Mouse (Mus musculus) lung, adult 18-20 months (tissue): ENCODE measurements around the gene Ckap2l.

Experiments used
- DNase-seq, 2 experiments: peaks; one replicate each; pipeline ENCODE4 v3.0.0; 2022; ENCODE audit warnings: mixed read lengths in 2 of 2

Ckap2l gene

DNA sequence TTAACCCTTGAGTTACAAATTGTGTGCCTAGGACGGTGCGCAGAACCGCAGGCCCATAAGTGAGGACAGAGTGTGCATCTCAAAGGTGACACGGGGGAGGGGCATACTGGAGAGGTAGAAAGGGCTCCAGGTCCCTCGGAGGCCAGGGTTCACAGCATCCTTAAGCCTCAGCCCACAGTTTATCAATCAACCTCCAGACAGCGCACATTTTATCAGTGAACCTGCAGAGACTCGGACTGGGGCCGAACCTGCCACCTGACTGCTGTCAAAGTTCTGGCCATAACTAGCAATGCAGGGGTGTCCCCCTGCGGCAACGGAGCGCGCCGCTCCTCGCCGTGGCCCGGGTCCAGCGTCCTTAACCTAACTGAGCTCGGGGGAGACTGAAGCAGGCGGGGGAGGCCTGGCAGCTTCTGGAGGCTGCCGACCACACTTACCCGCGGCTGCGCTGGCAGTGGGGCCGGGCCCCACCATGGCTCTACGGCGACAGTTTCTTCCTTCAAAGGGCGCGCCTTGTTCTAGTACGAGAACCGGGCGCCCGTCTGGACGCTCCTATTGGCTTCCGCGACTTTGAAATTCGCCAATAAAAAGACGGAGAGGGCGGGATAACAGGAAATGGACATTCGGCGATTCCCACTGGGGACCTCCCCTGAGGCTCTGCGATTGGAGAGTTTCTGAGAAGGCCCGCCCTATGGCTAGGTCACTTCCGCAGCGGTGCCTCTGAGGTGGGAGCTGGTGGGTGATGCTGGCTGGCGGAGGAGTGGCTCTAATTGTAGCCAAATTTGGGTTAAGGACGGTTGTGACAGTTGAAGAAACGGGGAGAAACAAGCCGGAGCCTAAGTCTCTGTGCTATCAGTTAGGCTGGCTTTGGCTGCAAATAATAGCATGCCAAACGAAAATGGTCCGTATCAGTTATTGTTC is at the start of gene Ckap2l:
Gene Ckap2l (minus strand): TSS at position 542 of the 918 bp plus-strand sequence.
- DNase-seq = peak; percentile 98

DNA sequence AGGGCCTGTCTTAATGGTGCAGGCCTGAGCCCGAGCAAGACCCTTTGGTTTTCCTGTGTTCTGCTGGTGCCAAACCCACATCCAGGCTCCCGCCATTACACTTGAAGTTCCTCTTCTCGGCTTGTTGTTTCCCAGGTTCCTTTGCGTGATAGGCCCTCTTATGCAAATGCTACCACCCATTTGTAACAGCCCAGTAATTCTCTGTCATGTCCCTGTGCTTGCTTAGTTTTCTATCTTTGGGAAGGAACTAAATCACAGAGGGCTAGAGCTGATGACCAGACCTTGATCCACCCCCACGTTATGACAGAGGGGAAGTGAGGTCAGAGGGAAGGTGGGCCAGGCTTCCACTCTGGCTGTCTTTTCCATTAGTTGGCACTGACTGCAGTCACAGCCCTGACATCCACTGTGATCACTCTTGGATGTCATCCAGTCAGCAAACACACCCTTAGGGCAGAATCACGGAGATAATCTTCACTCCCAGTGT is 41.2 kb upstream of the Ckap2l start:
- peak; percentile 56 to 61 for DNase-seq

DNA sequence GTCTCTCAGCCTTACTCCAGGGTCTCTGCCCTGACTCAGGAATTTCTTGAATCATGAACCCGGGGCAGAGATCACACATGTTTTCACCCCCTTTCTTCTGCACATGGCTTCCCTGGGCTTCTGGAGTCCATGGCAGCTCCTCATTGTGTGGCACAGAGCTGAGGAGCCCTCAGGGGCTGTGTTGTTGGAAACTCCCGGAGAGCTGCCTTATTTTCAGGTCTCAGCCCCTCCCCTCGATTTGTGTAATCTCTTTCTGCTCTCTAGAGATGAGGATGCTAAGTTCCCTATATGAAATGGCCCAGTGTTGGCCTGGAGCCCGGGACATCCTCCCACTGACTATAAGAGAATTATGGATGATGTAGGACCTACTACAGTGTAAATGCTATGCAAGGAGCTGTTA is 36.5 kb upstream of the Ckap2l start:
- DNase-seq = no peak

DNA sequence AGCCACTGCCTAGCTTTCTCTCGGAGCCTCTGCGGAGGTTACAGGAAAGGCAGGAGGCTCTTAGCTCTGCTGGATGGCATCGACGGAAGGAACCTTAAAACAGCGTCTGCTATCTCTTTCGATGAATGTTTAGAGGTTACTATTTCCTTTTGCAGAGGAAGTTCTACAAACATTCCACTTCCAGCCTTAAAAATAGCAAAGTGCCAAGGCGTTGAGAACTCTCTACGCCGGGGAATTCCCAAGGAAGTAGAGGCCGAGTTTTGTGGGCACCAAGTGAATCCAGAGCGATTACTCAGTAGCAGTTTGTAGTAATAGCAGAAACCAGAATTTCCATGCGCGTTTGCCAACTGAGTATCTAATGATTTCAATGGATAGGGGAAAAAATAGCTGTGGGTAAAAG is 33.5 kb upstream of the Ckap2l start:
- peak; percentile 31 to 43 for DNase-seq

DNA sequence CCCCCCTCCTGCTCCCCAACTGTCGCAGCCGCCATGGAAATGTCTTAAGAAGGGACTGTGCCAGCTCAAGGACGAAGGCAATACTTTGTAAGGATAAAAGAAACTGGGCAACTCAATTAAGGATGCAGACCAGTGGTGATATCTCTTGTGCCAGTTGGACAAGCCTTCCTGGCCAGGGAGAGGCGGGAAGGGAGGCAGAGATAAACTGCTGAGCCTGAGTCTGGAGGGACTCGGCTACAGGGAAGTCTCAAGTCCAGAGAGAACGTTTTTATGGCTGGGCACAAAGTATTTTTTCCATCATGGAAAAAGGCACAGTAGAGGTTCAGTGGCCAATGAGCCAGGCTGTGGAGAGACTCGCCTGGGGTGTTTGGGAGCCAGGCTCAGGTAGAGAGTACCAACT is 33.0 kb upstream of the Ckap2l start:
- DNase-seq = no peak

DNA sequence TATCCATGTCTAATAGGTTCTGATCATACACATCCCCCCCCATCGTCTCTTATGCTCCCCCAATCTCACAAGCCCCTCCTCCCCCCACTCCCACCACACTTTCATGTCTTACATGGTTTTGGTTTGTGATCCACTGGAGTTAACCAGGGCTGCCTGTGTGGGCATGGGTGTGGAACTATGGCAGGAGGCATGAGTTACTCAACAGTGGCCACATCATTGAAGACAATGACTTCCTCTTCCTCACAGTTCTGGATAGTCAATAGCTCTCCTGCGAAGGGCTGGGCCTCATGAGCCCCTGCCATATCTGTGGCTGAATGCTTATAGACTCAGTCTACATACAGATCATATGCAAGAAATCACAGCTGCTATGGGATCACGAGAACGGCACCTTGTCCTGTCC is 31.2 kb upstream of the Ckap2l start:
- peak in 1 of 2 experiments; percentile 12 for DNase-seq

DNA sequence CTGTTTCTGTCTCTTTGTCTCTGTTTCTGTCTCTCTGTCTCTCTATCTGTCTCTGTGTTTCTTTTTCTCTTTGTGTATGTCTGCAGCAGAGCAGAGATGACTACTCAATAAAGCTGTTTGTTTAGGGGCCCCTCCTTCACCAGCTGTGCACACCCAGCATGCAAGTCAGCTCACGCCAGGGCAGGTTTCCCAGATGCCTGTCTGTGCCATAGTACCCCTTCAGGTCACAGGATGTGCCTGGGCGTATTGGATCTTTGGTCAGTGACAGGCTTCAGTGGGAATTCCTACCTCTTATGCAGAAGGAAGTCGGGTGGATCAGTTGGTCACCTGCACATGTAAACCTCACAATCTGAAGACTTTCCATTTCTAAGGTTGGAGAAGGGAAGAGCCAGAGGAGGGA is 27.2 kb upstream of the Ckap2l start:
- no peak for DNase-seq

DNA sequence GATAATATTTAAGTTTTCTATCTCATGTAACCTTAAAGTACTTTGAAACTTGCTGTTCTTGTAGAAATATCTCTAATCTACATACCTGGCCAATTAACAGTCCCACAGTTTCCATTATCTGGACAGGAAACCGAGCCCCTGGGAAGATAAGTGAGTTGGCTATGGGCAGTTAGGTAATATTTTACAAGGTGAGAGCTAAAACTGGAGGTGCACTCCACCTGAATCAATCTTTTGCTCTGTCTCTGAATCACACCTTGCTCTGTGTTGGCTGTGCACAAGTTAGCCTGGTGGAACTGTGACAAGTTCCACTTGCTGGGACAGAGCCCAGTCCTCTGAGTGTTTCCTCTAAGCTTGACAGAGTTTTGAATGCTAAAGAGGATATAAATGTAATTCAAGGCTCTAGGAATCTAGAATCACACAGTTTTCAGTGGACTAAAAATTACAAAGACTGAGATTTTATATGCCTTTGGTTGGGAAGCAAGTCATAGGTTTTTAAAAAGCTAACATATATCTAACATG is 25.2 kb upstream of the Ckap2l start:
- no peak for DNase-seq

DNA sequence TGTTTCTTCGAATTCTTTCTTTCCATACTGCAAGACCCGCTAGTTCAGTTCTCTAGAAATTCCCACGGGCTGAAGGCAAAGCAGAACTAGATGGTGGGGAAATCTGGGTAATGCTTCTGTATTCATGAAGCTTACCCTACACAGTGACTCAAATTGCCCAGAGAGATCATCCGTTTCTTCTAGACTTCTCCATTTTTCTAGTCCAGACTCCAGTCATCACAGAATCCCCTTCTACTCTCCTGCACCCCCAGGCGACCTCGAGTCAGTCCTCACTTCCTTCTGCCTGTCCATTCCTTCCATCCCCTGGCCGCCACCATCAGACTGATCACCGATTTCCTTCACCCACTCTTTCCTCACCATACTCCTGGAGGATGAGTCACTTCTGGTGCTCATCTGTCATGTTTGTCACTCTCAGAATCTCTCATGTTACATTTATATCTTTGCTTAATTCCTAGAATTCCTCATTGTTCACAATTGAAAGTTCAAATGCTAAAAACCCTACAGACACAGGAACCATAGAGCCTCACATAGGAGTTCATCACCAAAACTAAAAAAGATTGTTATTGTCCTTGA is 23.1 kb upstream of the Ckap2l start:
- DNase-seq = no peak

DNA sequence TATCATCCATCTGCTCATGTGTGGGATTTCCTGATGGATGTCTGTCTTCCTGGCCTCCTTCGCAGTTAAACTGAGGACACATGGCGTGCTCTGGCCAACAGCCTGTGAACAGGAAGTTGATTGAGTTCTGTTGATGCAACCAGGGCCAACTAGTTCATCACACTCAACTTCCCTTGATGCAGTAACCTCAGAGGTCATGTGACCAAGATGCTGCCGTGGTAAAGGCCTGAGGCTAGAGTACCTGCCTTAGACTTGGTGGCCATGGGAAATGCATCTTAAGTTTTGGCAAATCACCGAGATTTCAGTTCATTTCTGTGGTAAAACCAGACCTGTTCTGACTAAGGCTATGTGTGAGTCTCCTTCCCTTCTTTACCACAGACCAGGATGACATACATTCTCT is 18.8 kb upstream of the Ckap2l start:
- DNase-seq = peak; percentile 31 to 53

DNA sequence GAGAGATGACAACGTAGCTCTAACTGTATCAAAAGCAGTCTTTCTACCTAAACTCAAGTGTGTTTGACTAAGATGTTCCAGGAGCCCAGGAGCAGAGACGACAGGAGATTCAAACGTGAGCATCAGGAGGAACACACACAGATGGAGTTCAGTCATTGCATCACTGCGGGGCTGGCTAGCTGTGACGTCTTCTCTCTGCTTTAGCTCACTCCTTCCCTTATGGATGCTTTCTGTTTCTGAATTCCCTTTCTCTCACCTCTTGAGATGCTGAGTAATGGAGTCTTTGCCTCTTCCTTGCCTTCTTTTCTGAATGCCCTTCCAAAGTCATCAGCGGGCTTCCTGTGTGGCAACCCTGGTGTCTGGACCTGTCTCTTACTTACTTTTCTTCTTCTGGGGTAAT is 17.9 kb upstream of the Ckap2l start:
- DNase-seq = no peak

DNA sequence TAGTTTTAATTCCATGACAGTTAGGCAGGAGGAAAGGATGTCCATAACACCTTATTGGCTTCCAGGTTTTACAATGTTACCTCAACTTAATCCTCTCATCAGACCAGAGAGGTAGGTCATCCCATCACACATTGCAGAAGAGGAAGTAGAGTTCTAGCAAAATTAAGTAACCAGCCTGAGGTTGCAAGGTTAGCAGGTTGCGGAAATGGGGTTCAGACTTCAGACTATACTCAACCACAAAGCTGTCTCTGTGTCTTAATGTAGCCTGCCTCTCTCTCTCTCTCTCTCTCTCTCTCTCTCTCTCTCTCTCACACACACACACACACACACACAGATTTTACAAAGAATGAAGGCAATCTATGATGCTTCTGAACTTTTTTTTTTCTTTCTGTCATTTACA is 16.9 kb upstream of the Ckap2l start:
- no peak for DNase-seq

DNA sequence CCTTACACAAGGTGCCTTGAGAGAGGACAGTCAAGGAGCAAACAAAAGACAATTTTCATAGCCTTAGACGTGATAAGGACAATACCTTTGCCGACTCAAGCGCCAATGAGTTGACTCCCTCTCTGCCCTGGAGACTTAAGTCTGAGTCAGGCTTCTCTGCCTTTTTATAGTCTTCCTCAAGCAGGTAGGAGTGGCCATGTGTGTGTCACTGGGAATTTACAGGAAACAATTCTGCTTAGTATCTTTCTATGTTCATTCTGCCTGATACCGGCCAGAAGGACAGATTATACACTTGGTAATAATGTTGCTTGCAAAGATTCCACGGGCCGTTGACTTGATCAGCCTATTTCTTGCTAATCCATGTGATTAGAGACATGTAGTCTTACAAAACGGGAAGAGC is 12.8 kb upstream of the Ckap2l start, which contains the start of gene Il1a:
Gene Il1a (minus strand): TSS at position 137 of the 400 bp plus-strand sequence.
- DNase-seq = no peak

DNA sequence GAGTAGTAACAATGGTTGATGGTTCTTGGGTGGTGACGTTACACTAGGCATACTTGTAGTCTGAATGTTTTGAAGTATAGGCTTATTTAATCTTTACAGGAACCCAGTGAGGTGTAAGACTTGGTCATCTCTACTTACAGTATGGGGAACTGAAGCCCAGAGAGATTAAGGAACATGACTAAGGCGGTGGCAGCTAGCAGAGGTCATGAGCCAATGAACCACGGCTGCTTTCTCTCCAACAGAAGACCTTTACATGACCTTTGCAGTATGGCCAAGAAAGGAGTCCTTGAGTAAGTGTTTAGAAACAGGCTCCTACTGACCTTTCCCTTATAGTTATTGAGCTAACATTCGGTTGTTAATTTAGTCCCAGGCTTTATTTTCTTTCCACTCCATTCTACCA is 9.0 kb upstream of the Ckap2l start:
- DNase-seq = no peak

DNA sequence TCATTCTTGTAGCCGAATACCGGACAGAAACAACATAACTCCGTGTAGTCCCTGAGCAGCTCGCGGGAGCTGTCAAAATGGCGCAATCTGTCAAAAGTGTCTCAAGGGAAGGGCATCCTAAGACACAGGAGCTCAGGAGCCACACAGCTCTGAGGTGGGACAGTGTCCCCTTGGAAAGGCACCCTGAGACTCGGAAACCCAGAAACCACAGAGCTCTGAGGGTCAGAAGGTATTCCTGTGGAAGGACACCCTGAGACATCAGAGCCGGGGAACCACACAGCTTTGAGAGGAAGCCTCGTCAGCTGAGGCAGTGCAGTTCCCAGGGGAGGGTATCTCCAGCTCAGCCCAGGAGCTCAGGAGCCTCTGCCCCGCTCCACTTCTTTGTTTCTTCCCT is 574 bp upstream of the Ckap2l start:
- peak in 1 of 2 experiments; percentile 23 for DNase-seq

DNA sequence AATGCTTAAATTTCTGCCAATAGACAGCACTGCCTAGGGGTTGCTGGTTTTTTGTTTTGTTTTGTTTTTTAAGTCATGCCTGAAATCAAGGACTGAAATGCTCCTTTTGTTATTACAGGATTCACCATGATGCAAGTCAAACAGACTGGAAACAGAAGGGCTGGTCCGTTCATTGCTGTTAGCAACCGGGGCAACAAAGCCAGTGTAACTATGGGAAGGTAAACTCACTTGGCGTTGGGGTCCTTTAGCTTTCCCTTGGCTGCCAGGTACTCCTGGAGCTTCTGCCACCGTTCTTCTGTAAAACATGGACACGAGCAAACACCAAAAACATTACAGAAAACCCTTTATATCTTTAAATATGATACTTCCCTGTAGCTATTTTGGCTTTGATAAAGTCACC is 926 bp downstream of the Ckap2l start:
- no peak for DNase-seq

DNA sequence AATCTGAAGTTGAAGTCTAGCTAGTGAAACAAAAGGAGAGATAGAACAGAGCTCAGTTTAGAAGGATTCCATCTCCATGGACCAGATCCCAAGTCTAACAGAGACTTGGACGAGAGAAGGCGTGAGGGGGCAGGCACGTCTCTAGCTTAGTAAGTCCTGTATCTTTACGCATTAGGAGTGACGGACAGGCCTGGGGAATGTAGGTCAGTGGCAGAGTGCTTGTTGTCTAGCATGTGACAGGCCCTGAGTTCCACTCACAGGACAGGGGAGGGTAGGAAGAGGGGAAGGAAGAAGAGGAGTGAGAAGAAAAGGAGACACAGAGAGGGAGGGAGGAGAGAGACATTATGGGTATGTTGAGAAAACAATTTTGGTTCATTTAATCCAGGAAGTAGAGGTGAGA is 1.9 kb downstream of the Ckap2l start:
- no peak for DNase-seq

DNA sequence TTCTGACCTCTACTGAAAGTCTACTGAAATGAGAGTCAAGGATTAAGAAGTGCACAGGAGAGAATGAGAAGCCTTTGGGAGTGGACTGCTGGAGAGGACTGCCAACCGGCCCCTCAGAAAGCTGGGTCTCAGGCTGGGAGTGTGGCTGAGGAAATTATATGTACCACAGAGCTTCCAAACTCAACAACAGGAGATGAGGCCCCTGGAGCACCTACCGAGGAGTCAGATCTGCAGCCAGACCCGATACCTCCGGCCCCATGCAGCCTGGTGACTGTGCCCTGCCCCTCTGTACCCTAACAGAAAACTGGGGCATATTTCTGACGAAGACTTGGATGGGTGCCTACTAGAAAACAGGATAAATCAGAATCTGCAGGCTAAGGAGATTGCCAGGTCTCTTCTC is 23.2 kb downstream of the Ckap2l start:
- DNase-seq = no peak

DNA sequence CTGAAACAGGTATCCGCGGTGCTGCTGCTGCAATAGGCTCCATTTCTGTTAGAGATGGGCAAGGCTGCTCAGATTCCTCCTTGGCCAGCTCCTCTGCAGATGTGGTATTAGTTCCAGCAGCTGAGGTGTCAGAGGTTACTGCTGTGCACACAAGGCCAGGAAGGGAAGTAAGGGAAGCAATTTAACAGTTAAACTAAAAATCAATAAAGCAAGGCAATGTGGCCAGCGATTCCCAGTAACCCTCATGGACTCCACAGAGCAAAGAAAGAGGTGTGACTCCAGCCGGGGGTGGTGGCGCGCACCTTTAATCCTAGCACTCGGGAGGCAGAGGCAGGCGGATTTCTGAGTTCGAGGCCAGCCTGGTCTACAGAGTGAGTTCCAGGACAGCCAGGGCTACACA is 26.4 kb downstream of the Ckap2l start:
- no peak for DNase-seq

DNA sequence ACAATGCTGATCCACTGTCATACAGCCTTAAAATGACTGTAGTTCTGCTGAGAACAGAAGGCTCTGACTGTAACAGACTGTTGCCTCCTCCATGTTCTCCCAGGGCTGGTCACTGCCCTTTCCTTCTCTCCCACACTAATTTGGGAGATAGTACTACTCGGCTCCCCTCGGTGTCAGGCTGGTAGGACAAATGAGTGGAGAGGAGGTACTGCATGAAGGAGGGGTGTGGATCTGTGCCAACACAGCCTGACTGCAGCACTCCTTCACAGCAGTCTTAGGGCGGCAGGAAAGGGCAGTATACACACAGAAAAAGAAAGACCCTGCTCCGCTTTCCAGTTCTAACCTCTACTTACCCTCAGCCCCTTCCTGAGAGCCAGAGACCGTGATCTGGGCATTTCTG is 27.0 kb downstream of the Ckap2l start:
- DNase-seq = no peak

DNA sequence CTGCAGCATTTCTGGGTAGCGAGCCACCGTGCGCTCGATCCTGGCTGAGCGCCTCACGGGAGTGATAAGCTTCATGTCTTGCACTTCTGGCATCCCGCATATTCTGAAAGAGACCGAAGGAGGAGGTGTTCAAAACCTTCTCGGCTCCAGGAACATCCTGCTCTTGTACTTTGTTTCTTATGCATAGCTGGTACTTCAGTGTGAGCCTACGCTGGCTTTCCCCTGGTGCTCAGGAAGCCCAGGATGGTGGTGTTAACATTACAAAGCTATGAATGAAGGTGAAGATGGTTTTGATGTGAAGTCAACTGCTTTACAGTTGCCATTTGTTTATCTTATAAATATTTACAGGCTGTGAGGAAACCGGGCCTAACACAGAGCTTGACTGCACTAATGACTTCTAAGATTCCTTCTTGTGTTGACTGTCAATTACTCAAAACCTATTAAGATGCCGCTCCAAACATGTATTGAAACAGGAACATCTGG is 27.8 kb downstream of the Ckap2l start:
- no peak for DNase-seq

DNA sequence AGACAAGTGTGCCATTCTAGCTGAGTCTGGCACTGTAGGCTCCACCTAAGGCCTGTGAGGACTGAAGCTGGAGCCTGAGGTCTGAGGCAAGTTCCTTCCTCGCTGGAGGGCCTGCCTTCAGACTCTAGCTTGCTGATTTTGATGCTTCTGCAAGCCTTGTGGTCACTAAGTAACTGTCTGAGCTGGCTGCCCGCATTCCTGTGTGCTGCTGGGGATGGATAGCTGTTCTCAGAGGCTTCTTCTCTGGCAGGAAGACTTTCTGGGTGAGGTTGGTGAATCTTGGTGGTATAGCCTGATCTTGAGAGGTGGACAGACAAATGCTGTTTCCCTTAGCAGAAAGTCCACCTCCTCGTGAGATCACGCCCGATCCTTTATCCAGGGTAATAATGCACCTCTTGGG is 29.3 kb downstream of the Ckap2l start:
- DNase-seq = no peak

DNA sequence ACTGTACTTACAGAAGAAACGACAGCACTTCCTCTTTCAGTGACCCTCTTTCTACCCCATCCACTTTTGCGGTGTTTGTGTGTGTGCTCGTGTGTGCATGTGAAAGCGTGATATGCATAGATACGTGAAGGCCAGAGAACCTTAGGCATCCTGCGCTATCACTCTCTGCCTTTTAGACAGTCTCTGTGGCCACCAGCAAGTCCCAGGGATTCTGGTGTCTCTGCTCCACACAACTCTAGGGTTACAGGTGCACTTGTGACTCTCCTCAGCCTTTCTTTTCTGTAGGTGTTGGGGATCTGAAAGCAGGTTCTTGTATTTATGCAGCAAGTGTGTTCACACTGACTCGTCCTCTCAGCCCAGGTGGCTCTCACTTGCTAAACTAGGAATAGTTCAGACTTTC is 31.7 kb downstream of the Ckap2l start:
- DNase-seq = no peak

DNA sequence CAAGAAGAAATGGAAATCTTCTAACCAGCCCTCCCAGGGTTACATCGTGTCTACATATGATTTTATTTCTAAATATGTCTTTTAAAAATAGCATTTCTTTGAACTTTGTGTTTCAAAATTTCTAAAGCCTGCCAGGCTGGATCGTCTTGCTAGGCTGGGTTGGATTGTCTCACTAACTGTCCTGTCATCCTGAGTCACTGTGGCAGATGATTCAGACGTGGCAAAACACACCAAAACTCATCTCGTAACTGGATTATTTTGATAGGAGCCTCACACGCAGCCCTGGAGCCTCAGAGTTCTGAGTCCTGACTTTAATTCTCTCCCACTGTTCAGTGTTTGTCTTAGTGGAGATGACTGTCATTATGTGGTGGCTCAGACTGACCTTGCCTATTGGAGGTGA is 33.9 kb downstream of the Ckap2l start:
- no peak for DNase-seq
